Mouse (Mus musculus) frontal cortex, adult (tissue): Measurements from ENCODE around the gene Asna1.

ENCODE experiments used
- ATAC-seq: cut with Nextera tagmentation; 2 replicates; pipeline ENCODE4 v1.9.2; 2017; ENCODE audit warnings: mild to moderate bottlenecking, moderate library complexity, mixed read lengths; ENCODE audit not compliant: low TSS enrichment

Gene Asna1

DNA sequence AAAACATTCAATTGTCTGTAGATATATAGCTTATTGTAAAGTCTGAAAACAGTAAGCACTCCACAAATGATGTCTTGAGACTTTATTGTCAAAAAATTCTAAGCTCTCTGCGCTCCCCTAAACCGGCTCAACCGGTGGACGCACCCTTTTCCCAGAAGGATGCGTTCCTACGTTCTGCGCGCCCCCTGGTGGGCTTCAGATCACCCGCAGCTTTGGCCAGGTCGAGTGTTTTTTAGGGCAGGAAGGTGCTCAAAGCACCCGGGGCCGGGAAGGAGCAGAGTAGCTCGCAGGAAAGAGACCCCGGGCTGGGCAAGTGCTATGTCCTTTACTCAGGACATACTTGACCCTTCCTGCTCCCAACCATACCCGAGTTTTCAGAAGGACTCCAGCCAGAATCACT lies 35.3 kb downstream of the Asna1 start:
- ATAC-seq, result peak; percentile 18; the same call in 1 of the 2 replicates

DNA sequence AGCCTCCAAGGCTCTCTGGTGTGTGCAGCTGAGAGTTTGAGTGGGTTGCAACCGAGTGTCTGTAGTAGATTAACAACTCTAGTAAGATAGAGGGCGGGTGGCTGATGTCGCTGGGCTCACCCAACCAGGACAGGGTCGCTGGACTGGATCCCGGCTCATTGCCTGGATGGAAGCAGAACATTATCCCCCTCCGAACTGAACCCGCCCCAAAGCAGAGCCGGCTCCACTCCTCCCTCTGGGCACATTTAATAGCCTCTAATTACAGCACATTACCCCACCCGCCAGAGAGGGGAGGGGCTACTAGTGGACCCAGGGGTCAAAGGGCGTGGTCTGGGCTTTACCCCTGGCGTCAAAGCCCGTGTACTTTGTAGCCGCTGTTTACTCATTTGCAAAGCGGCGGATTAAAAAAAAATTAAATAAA lies 35.8 kb downstream of the Asna1 start:
- ATAC-seq, result no peak

DNA sequence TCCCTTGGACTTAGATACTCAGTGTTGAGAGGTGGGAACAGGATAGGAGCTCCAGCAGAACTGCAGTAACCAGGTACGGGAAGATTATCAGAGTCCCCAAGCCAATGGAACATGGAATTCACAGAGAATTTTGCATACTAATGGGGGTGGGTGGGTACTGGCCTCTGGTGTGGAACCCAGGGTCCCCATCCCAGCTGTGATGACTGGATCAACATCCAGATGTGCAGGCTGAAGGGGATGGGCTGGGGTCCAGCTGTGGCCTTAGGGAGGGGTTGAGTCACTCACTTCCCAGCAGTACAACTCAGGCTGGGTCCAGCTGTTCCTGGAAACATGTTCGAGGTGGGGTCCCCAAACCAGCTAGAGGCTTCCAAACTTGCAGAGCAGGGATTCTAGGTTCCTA lies 37.2 kb downstream of the Asna1 start:
- no peak for ATAC-seq

DNA sequence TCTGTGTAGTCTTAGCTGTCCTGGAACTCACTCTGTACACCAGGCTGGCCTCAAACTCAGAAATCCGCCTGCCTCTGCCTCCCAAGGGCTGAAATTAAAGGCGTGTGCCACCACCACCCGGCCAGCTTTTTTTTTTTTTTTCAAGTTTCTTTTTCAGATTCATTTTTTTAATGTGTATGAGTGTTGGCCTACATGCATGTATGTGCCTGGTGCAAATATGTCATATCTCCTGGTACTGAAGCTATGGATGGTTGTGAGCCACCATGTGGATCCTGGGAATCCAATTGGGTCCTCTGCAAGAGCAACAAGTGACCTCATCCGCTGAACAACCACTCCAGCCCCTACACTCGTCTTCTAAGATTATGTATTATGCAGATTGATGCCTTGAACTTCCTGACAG lies 37.7 kb downstream of the Asna1 start:
- ATAC-seq, result no peak

DNA sequence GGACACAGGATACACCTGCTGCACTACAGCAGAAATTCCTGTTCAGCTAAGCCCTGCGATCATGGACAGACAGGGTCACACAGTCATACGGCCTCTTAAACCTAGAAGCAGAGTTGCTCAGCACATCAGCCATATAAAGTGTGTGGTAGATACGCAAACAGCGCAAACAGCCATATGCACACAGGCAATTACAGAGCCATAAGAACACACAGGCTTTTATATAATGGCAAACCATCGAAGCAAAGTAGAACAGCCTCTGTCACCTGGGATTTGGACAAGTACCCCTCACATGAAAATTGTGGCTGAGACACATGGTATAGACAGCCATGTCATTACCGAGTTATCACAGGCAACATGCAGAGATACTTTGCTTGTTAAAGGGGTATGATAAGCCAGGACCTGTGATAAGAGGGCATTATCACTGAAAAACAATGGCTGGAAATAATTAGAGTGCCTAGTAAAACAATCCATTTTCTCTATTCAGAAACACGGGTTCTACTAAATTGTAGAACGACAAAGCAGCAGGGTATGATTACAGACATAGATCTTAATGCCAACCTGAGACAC lies 38.6 kb downstream of the Asna1 start:
- 0 out of 2 replicates have a peak, but pooled peaks have one; percentile 1 for ATAC-seq

DNA sequence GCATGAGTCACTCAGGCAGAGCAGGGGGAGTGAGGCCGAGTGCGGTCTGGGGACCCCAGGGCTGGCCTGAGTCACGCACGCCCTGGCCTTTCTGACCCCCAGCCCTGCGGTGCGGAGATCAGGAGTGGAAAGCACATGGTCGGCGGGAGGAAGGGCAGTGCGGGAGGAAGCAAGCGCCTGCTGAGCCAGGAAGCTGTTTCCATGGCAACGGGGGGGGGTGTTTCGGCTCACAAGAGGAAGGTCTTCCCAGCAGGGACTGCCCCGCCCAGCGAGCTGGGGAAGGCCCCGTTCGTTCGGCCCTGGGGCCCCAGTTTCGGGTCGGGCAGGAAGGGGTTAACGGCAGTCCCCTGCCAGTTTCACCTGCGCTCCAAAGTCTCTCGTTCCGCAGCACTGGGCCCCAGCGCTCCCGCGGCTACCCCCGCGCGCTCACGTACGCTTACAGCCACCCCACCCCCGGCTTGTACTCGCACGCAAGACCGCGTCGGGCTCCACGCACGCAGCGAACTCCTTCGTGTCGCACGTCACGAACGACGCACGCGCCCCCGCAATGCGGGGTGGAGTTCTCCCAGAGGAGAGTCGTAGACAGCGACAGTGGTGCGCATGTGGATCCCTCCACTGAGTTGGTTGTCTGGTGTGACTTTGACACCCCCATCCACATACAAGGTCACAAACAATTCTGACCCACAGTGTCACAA lies 39.2 kb downstream of the Asna1 start:
- ATAC-seq, result peak; percentile 72

DNA sequence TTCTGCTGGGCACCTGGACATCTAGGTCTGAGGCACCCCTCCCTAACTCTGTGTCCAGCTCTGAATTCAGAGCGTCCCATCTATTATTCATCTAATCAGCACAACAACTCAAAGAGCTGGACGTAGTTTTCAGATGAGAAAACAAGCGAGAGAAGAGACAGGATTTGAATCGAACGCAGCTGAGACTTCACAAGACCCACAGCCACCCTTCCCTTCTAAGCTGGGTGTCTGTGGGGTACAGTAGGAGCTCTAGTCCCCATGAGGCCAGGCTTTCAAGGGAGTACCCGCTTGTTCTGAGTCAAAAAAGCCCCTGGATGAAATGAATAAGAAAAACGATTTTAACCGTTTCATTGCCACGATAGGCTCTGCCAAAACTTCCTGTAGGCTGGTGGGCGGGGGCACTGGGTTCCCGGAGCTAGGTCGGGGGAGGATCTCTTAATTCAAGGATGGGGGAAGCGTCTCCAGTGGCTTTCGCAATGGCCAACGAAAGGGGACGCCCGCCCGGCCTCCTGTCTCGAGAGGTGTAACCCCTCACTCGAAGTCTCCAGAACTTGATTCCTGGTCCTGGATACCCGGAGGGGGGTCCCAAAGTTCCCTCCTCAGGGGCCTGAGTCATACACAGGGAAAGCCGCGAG lies 39.9 kb downstream of the Asna1 start:
- peak; percentile 0; the same call in 1 of the 2 replicates for ATAC-seq

DNA sequence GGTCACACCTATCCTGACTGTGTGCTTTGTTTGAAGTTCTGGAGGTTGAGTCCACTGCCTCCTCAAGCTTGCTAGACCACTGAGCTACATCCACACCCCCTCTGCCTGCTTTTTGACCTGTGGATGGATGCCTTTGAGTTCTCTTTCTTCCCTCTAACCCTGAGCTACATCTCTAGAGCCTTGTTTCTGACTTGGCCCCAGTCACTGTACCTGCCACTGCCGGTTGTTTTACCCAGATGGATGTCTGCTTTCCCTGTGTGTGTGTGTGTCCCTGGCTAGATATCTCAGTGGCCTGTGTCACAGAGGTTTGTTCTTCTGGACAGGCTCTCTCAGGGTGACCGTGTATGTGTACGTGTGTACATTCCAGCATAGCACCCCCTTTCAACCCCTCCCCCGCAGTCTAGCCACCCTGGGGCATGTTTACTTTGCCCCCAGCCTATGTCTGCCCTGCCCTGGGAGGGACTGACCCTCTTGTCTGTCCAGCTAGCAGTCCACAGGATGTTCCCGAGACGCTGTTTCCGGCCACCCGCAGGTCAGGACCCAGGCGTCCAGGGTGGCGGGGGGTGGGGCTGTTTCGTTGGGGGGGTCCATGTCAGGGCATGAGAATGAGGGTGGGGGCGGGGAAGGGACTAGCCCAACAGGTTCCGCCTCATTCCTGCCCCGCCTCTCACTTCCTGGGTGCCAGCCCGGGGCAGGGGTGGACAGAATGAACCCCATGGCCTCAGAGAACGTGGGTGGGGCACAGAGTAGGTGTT lies 40.6 kb downstream of the Asna1 start:
- no peak for ATAC-seq

DNA sequence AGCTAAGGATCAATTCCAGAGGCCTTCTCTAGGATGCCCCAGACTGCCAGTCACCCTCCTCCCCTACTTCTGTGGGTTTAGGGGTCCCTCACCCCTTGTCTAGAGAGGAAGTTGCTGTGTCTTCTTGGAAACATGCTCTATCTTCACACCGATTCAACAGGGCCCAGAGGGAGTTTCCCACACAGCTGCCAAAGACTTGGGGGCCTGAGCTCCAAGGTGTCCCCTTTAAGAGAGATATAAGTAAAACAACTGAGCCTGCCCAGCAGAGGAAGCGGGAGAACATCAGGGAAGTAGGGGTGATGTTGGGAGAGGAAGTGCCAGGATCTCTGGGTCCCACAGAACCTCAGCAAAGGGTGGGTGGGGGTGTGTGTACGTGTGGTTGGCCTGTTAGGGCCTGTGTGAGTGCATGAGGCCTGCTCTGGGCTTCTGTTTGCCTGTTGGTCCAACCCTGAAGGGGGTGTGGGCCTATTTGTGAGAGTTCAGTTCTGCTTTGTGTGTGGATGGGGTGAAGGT lies 42.5 kb downstream of the Asna1 start:
- no peak for ATAC-seq

DNA sequence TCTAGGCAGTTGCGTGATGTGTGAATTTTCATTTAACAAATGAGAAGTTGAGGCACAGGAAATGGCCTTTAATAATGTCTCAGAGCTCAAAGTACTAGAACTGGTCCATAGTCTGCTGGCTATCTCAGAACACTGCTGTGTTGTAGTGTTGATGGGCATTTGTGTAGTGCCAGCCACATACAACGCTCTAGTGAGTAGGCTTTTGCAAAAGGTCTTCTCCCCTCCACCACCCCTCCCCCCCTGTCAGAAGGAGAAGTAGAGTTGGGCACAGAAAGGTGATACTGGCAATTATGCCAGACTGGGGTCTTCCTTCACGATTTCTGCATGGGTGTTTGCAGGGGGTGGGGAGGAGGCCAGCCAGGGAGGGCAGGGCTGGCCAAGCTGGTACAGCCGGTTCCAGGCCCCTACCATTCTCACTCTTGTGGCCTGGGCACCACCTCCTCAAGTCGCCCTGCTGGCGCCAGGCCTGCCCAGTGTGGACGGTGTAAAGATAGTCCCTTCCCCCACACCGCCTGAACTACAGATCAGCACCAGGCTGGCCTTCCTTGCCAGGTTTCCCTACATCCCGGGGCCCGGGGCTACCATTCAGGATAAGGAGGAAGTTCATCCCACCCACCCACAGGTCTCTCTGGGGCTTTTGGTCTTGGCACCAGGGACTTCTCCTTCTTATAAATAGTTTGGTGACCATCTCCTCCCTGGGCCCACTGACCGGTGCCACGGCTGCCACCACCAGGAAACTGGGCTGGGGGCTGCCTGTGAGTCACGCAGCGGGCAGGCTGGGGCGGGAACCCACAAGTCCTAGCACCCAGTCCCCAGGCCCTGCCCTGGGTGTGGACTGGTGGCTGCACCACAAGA lies 43.2 kb downstream of the Asna1 start:
- no peak for ATAC-seq

DNA sequence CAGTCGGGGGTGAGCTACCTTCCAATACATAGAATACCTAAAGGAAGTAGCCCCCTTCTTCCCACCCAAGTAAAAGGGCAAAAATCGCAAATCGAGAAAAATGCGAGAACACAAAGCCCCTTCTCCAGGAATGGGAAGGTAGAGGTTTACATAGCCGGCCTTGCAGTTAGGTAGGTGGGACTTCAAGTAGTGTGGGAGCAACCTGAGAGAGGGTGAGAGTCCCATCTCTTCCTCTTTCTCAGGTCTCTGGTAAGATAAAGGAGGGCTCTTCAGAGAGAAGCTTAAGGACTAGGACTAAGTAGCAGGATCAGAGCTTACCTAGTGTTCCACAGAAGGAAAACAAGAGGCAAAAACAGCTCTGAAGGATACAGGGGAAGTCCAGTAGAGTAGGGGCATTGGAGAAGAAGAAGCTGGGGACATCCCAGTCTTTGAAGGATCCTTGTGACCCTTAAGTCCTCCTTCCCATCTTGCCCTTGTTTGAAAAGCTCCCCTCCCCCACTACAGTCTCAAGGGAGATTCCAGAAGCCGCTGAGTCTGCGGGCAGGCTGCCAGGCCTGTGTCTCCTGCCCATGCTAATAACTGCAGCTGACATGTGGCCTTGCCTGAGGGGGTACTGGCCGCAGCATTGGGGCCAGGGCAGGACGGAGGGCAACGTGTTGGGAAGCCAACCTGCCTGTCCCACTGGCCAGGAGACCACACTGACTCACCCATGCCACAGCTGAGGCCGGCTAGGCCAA lies 44.3 kb downstream of the Asna1 start:
- no peak for ATAC-seq

DNA sequence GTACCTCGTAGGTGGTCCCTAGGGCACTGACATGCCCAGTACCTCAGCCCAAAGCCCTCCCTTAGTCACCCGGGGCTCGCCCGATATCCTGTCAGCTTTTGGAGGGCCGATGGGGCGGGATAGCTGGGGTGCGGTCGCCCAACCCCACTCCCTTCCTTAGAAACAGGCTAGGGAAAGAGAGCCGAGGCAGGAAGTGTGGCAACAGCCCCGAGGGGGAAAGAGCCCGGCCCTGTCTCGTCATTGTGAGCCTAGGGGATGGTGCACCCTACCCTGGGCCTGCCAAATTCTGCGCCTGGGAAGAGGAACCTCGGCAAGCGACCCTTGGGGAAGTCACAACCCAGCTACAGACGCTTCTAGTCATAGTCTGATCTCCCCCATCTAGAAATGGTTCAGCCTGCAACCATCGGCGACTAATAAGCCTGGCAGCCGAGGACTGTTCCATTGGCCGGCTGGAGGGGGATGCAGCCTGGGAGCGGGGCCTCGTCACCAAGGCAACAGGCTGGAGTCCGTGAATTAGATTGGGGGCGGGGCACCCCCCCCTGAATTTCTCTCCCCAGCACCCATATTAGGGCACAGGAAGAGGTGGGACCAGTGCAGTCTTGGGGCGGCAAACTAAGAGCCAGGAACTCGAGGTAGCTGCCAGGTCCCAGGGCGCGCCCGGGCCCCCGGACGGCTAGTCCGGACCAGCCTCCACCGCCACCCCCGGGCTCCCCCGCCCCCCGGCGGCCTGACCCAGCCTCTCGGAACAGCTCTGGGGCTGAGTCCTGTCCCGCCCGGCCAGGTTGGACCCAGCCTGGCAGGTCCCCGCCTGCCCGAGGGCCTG lies 45.3 kb downstream of the Asna1 start:
- ATAC-seq, result peak; percentile 36

DNA sequence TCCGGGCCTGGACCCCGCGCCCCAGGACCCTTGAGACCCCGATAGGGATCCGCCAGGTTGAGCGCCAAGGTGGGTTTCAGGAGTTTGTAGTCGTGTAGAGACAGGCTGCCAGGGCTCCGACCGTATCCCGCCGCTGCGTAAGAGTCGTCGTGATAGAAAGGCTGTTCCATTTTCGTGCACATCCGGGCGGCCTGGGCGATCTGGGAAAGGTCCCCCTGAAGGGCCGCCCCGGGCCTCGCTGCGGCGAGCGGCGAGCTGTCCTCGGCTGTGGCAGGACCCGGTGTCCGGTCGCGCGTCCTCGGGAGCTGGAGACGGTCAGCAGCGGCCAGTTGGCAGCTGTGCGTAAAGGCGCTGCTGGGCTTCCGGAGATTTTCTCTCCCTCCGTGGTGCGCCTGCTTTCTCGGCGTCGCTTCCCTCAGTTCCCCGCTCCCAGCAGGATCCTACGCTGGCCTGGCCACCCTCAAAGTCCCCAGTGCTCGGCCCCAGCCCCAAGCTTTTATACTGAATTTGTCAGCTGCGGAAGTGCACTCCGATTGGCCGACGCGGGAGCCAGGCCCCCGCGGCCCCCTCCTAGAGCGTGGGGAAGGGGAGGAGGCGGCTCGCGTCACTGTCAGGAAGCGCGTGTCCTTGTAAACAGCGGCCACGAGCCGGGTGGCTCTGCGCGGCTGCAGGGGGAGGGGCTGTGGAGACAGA lies 46.7 kb downstream of the Asna1 start, which contains the start of gene Junb:
Gene Junb (minus strand): TSS at position 471 of the 693 bp plus-strand sequence.
- peak; percentile 46 for ATAC-seq

DNA sequence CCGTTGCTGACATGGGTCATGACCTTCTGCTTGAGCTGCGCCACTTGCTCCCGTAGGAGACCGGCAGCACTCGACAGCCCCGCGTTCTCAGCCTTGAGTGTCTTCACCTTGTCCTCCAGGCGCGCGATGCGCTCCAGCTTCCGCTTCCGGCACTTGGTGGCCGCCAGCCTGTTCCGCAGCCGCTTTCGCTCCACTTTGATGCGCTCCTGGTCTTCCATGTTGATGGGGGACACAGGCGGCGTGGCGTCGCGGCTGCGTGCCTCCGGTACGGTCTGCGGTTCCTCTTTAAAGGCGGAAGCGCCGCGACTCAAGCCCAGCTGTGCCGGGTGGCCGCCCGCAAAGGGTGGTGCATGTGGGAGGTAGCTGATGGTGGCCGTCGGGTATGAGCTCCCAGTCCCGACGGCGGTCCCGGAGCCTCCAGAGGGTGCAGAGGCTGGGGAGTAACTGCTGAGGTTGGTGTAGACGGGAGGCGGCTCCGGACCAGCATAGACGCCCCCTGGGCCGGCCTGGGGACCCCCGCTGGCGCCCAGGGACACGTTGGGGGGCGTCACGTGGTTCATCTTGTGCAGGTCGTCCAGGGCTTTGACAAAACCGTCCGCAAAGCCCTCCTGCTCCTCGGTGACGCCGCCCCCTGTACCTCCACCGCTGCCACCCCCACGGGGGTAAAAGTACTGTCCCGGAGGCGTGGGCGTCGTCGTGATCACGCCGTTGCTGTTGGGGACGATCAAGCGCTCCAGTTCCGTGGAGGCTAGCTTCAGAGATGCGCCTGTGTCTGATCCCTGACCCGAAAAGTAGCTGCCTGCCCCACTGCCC lies 47.4 kb downstream of the Asna1 start:
- no peak for ATAC-seq

DNA sequence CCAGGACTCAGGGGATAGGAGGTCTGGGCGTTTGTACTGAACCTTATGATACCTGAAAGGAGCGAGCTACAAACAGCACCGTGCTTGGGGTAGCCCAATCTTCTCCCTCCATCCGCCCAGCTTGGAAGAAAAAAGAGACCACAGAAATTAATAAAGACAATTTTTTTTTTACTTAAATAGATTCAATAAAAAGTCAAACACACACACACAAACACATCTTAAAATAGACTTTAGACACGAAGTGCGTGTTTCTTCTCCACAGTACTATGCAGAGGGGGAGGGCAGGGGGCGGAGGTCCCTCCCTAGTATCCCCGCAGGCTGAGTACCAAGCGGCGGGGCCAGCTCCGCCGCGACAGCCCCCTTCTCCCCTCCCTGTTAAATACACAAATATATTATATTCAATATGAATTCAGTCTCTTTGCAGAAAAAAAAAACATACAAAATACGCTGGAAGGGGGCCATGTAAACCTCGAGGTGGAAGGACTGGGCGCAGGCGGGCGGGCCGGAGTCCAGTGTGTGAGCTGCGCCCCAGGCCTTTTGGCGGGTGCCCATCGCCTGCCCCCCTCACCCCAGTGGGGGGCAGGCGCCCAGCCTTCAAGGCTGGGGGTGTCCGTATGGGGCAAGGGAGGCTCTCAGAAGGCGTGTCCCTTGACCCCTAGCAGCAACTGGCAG lies 48.2 kb downstream of the Asna1 start:
- no peak for ATAC-seq

DNA sequence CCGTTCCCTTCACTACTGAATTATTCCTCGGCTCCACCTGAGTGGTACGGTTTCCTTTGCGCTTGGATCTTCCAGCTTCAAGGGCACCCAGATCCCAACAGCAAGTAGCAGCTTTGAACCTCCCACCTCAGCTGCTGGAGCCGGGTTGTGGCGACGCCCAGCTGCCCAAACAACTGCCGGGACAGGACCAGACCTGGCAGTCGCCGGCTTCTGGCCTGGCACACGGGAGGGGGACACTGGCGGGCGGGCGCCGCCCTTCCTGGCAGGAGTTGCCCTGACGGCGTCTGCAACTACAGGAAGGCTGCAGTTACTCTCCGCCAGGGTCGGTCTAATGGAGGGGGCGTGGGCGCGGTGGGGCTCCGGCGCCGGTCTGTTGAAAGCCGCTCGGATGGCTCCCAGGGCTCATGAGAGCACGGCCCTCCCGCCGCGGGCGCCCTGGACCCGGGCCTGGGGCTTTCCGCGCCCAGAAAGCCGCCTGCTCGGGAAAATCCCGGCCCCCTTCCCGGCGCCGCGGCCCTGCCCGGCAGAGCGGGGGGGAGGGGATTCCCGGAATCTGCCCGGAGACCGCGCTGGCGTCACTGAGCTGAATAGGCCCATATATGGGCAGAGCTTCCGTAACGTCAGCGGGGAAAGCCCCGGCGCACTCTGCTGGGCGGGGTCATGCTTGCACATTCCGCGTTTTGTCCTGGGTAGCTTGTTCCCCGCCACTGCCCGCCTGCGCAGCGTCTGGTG lies 48.9 kb downstream of the Asna1 start:
- ATAC-seq, result peak; percentile 42

DNA sequence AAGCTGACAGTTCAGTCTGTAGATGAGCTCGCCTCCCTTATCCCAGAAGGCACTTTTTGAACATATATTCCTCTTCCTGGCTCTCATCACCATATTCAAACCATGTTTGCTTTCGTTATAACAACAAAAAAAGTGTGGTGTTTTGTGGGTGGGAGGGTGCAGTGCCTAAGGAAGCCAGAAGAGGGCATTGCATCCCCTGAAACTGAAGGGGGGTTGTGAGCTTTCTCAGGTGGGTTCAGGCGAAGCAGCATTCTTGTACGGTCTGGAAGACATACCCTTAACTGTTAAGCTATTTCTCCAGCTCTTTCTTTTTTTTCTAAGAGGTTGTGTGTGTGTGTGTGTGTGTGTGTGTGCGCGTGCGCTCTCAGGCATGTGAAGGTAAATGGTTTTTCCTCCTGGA lies 49.6 kb downstream of the Asna1 start:
- ATAC-seq, result no peak
